Mouse (Mus musculus): ENCODE measurements around the gene Olfr1512. TPM values are rescaled to one million over a fixed set of nuclear protein-coding genes. Genes with fewer than 3 reads are reported as not detected.

The Olfr1512 gene
- polyA plus RNA-seq, 1 experiment, result not detected

DNA sequence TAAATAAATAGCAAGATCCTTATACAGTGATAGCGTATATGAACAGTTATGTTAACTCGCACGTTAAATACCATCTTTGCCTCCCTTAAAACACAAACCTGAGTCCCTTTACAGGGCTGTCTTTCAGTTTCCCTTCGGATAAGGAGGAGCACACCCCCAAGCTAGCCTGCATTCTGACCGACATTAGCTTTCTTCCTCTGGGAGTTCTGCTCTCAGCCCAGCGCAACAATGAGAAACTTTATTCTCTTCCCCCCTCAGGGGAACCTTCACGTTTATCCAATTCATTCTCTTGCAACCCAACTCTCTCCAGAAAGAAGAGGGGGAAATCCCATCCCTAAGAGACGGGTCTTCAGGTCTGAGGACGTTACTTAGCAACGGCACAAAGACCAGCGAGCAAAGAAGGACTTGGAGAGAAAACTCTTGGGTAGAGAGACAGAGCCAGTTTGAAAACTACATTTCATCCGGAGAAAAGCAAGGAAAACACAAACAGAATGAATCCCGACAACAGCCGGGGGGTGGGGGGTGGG is 51.5 kb downstream of the Olfr1512 start:
- Histone ChIP-seq H3K27me3 (ENCODE audit: control insufficient read depth, insufficient read depth, low read length) (peaks cover 30% of the 10 kb centered on the region), H3K4me1 (ENCODE audit: control insufficient read depth, insufficient read depth, insufficient read length, low read length) (no peaks in the 10 kb centered on the region), H3K4me3 (ENCODE audit: low read depth, low read length) (no peak overlapping the region), H3K36me3 (ENCODE audit: control insufficient read depth, insufficient read depth, low read length) (no peaks in the 10 kb centered on the region), H3K27ac (ENCODE audit: insufficient read depth, low read depth, low read length) (no peak overlapping the region)
- 8% methylated on average over 14 of the region's 14 CpGs for WGBS
- TF ChIP-seq CTCF (IDR thresholded peaks at IDR 0.05; ENCODE audit: extremely low read depth, insufficient read length, insufficient replicate concordance, low read depth, low read length) (no peak), POLR2A (IDR thresholded peaks at IDR 0.05; ENCODE audit: low read depth, low read length) (no peak)

DNA sequence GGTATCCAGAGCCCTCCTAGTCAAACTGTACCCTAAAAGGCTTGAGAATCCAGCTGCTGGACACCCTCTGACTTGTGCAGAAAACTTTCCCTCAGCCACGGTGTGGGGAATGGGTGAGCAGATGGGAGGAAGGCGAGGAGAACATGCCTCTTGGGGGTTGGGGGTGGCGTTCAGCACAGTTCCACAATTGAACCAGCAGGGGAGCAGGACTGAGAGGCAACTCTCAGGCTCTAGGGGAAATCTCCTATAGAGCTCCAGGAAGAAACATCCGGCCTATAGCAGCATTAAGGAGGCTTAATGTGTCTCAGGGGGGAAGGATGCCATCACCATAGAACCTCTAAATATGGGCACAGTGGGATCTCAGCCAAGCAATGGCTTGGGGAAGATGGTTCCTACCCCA is 53.1 kb downstream of the Olfr1512 start:
- Histone ChIP-seq H3K36me3 (ENCODE audit: control insufficient read depth, insufficient read depth, low read length) (no peaks in the 10 kb centered on the region), H3K4me1 (ENCODE audit: control insufficient read depth, insufficient read depth, insufficient read length, low read length) (no peaks in the 10 kb centered on the region), H3K27ac (ENCODE audit: insufficient read depth, low read depth, low read length) (no peak overlapping the region), H3K4me3 (ENCODE audit: low read depth, low read length) (no peak overlapping the region), H3K27me3 (ENCODE audit: control insufficient read depth, insufficient read depth, low read length) (peaks cover 27% of the 10 kb centered on the region)
- 22% methylated on average over 4 of the region's 4 CpGs for WGBS
- TF ChIP-seq POLR2A (IDR thresholded peaks at IDR 0.05; ENCODE audit: low read depth, low read length) (no peak), CTCF (IDR thresholded peaks at IDR 0.05; ENCODE audit: extremely low read depth, insufficient read length, insufficient replicate concordance, low read depth, low read length) (no peak)

Other genes starting within 250 kb of the Olfr1512 start
- gene Supt16, start 181.8 kb downstream of the Olfr1512 start, polyA plus RNA-seq (2012; rRNA removed), result 1.7 and 4.0 TPM in 2 replicates
- 10.5 and 19.6 TPM in 2 replicates for gene Chd8, start 121.4 kb downstream of the Olfr1512 start, polyA plus RNA-seq (2012; rRNA removed)
- 11.7 and 26.0 TPM in 2 replicates for gene Tox4, start 100.0 kb downstream of the Olfr1512 start, polyA plus RNA-seq (2012; rRNA removed)
- 1.1 and 2.1 TPM in 2 replicates for gene Rab2b, start 99.6 kb downstream of the Olfr1512 start, polyA plus RNA-seq (2012; rRNA removed)
- gene Mettl3, start 74.0 kb downstream of the Olfr1512 start, polyA plus RNA-seq (2012; rRNA removed), result 5.7 and 8.2 TPM in 2 replicates
- 0.83 and 1.4 TPM in 2 replicates for gene Sall2, start 50.4 kb downstream of the Olfr1512 start, polyA plus RNA-seq (2012; rRNA removed)
- gene Olfr1513, start 22.8 kb downstream of the Olfr1512 start, polyA plus RNA-seq (2012; rRNA removed), result not detected in 2 replicates
- gene Olfr1511, start 18.2 kb upstream of the Olfr1512 start, polyA plus RNA-seq (2012; rRNA removed), result not detected in 2 replicates
- not detected in 2 replicates for gene Olfr1510, start 35.2 kb upstream of the Olfr1512 start, polyA plus RNA-seq (2012; rRNA removed)
- gene Olfr1509, start 63.8 kb upstream of the Olfr1512 start, polyA plus RNA-seq (2012; rRNA removed), result not detected in 2 replicates
- not detected in 2 replicates for gene Olfr1508, start 88.3 kb upstream of the Olfr1512 start, polyA plus RNA-seq (2012; rRNA removed)
- not detected in 2 replicates for gene Olfr1507, start 116.6 kb upstream of the Olfr1512 start, polyA plus RNA-seq (2012; rRNA removed)